Mouse (Mus musculus) liver, postnatal 0 days (tissue): ENCODE measurements around the gene Thsd7b.

Experiments used
- CTCF ChIP-seq: sonication (generic); IDR thresholded peaks from 2 replicates; pipeline ENCODE4 v1.5.1; 2016; ENCODE audit warnings: antibody characterized with exemption, low read depth
- EP300 ChIP-seq: IDR thresholded peaks from 2 replicates; pipeline ENCODE4 v1.6.1; 2016; ENCODE audit warnings: antibody characterized with exemption, low read depth, mild to moderate bottlenecking

DNA sequence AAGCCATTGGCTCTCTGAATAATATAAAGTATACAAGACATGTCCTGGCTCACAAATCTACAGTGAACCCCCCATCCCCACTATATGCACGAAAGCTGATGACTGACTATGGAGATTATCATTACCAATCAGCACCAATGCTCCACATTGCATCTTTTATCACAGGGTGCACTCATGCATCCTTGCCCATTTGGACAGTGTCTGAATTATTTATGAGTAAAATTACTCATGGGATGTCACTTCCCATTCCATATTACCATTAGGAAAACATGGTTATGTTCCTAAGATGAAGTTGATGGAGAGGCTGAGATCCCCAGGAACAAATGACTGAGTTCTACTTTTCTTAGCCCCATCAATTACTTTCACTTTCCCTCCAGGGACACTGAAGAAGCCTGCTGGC, 220.8 kb downstream of the Thsd7b start:
- TF ChIP-seq CTCF (no peak), EP300 (no peak)
